Mouse (Mus musculus) heart, adult 2 months (tissue): ENCODE measurements around the gene Exoc5.

Experiments used
- CTCF ChIP-seq: fragments of 200-600 bp; IDR thresholded peaks from 2 replicates; pipeline ENCODE4 v1.8.1; 2022; ENCODE audit warnings: antibody characterized with exemption, mild to moderate bottlenecking, moderate library complexity
- EP300 ChIP-seq: fragments of 200-500 bp; IDR thresholded peaks from 2 replicates; pipeline ENCODE4 v1.6.1; 2011; ENCODE audit warnings: low read depth, low read length, control low read depth; ENCODE audit not compliant: insufficient read depth

GRCm38 (mm10) chr14:49008399-49009189 is 57.9 kb downstream of the Exoc5 start:
- no peak for TF ChIP-seq CTCF
- TF ChIP-seq EP300, result no peak
